Mouse (Mus musculus) gastrocnemius, postnatal 36 days (tissue): ENCODE results near the gene Hamp2. TPM values are rescaled to one million over a fixed set of nuclear protein-coding genes. Genes with fewer than 3 reads are reported as not detected.
"Not testable (repeated sequence)": the region's sequence is repeated elsewhere in the genome, so short reads cannot be mapped to it uniquely, and the experiment has no call there.

Experiments
- DNase-seq, 2 experiments: peaks; one replicate each; pipeline ENCODE4 v3.0.0; 2022
- intact Hi-C: fragments of 180-260 bp; cut with DNase I; formaldehyde crosslinking; loops from one replicate; pipeline ENCODE4 v1.15.1; 2025
- long read RNA-seq, 2 experiments: library from polyadenylated mRNA; stranded (forward); transcript quantifications; one replicate each; pipeline ENCODE4 v2.0.0; 2021
- total RNA-seq, 2 experiments: library from RNA; stranded (reverse); gene quantifications; 2 replicates each; pipeline ENCODE4 v1.2.3; 2021

Gene Hamp2
- total RNA-seq, result not detected
- long read RNA-seq, experiment 1, result 0 reads
- long read RNA-seq, experiment 2, result 0 reads

- DNase-seq, intact Hi-C loops: not testable (repeated sequence)
Observed at GRCm38 (mm10) chr7:30924581-30924980, at the start of gene Hamp2. TSS of gene Hamp2 (minus strand) at chr7:30924681.

- DNase-seq, result peak; percentile 79 to 83
- intact Hi-C loops, result loop anchor here (5.0 kb wide), 1 partner anchor 101 kb away; no protein-coding TSS in a partner anchor
Observed at GRCm38 (mm10) chr7:30973501-30974289, 49.2 kb upstream of the Hamp2 start, which contains the start of gene Fam187b. TSS of gene Fam187b (plus strand) at chr7:30973790.

- intact Hi-C loops, result loop anchor here (5.0 kb wide), 1 partner anchor 101 kb away; no protein-coding TSS in a partner anchor
- DNase-seq, result no peak
Observed at GRCm38 (mm10) chr7:30973251-30973500, 48.7 kb upstream of the Hamp2 start, which contains the start of gene Lsr. TSS of gene Lsr (minus strand) at chr7:30973464.

- intact Hi-C loops, result loop anchor here (5.0 kb wide), 1 partner anchor 100 kb away; no protein-coding TSS in a partner anchor
Observed at GRCm38 (mm10) chr7:30972426-30973250, 48.2 kb upstream of the Hamp2 start.

GRCm38 (mm10) chr7:30971901-30972300 is 47.4 kb upstream of the Hamp2 start:
- DNase-seq, result no peak
- intact Hi-C loops, result loop anchor here (5.0 kb wide), 1 partner anchor 100 kb away; no protein-coding TSS in a partner anchor

More at GRCm38 (mm10) chr7:30972426-30973250, 48.2 kb upstream of the Hamp2 start:
- DNase-seq, result no peak

GRCm38 (mm10) chr7:30969174-30969573 is 44.7 kb upstream of the Hamp2 start:
- DNase-seq, result no peak
- intact Hi-C loops, result no loop called here

- intact Hi-C loops, result no loop called here
- DNase-seq, result no peak
Observed at GRCm38 (mm10) chr7:30968611-30969010, 44.1 kb upstream of the Hamp2 start.

GRCm38 (mm10) chr7:30966657-30967056 is 42.2 kb upstream of the Hamp2 start:
- intact Hi-C loops, result no loop called here
- DNase-seq, result no peak

- intact Hi-C loops, result no loop called here
- DNase-seq, result no peak
Observed at GRCm38 (mm10) chr7:30965677-30966076, 41.2 kb upstream of the Hamp2 start.

- DNase-seq, result no peak
- intact Hi-C loops, result loop anchor here (5.0 kb wide), 1 partner anchor 133 kb away; no protein-coding TSS in a partner anchor
Observed at GRCm38 (mm10) chr7:30964366-30964765, 39.9 kb upstream of the Hamp2 start.

GRCm38 (mm10) chr7:30962862-30963261 is 38.4 kb upstream of the Hamp2 start:
- intact Hi-C loops, result loop anchor here (5.0 kb wide), 1 partner anchor 134 kb away; no protein-coding TSS in a partner anchor
- no peak for DNase-seq

GRCm38 (mm10) chr7:30959786-30960349 is 35.4 kb upstream of the Hamp2 start:
- no peak for DNase-seq
- intact Hi-C loops, result loop anchor here (5.0 kb wide), 1 partner anchor 137 kb away; no protein-coding TSS in a partner anchor

- intact Hi-C loops, result no loop called here
Observed at GRCm38 (mm10) chr7:30958866-30959487, 34.5 kb upstream of the Hamp2 start.

GRCm38 (mm10) chr7:30958109-30958865 is 33.8 kb upstream of the Hamp2 start:
- intact Hi-C loops, result no loop called here
- no peak for DNase-seq

More at GRCm38 (mm10) chr7:30958866-30959487, 34.5 kb upstream of the Hamp2 start:
- no peak for DNase-seq

GRCm38 (mm10) chr7:30957367-30957783 is 32.9 kb upstream of the Hamp2 start:
- DNase-seq, result peak; percentile 89 to 95
- intact Hi-C loops, result no loop called here

GRCm38 (mm10) chr7:30956756-30957366 is 32.4 kb upstream of the Hamp2 start, which contains the start of gene Usf2:
TSS of gene Usf2 (minus strand) at chr7:30956803.
- peak; percentile 68 to 74 for DNase-seq
- intact Hi-C loops, result no loop called here

GRCm38 (mm10) chr7:30956357-30956751 is 31.9 kb upstream of the Hamp2 start:
- DNase-seq, result no peak
- intact Hi-C loops, result no loop called here

GRCm38 (mm10) chr7:30955584-30956356 is 31.3 kb upstream of the Hamp2 start:
- DNase-seq, result peak; percentile 90 to 91
- intact Hi-C loops, result no loop called here
